In the genomic region with DNA sequence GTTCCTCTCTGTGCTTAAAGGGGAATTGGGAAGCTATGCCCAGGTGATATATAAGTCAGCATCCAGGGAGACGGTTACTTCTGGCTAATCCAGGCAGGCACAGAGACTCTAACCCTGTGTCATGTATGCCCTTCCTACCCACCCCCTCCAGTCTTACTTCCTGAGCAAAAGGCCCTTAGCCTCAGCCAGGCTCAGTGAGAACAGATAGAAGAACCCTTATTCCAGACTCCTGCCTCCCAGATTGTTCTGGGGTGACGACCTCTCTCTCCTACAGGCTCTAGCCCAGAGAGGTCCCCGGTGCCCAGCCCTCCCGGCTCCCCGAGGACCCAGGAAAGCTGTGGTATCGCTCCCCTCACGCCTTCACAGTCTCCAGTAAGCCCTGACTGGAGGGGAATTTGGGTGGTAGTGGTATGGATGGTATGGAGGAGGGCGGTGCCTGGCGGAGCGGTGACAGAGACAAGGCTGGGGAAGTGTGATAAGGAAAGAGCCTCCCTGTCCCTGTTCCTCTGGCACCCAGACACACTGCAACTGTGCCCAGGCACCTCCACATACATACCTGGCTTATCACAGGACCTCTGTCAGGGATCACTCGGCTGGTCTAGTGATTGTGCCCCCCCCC, we compare ENCODE assay signal across 10 mouse cellular contexts. TPM values are rescaled to one million over a fixed set of nuclear protein-coding genes. Genes with fewer than 3 reads are reported as not detected.
A peak's percentile ranks its signal among the peaks of the same experiment; 100 is the strongest.
DNase-seq lines count a peak whose midpoint lies in the region; ATAC-seq lines count a peak whose summit lies in the region.
"Had no signal": no experiment of that assay in that cellular context is flagged by ENCODE, and none has a peak within 500 bp of the region (broad histone marks: within the 10 kb centered on the region; RNA-seq: fewer than 3 reads in every experiment).

No protein-coding gene starts in this region.

- 72% methylated on average over 11 of the region's 11 CpGs for WGBS in embryonic facial prominence, embryonic 10.5 days
- WGBS in kidney, embryonic 15.5 days, result 72% methylated on average over 11 of the region's 11 CpGs
- 86% methylated on average over 11 of the region's 11 CpGs for WGBS in forebrain, embryonic 14.5 days

- H3K4me3 ChIP-seq in embryonic facial prominence, embryonic 10.5 days, result no peak overlapping the region
- no peak overlapping the region for H3K4me3 ChIP-seq in kidney, embryonic 15.5 days (replicated peaks)
- H3K4me3 ChIP-seq in forebrain, embryonic 14.5 days (ENCODE audit: low read depth, low read length), result no peak overlapping the region

- H3K27me3 ChIP-seq in embryonic facial prominence, embryonic 10.5 days (replicated peaks; ENCODE audit: low read depth, poor library complexity, severe bottlenecking), result no peaks in the 10 kb centered on the region
- H3K27me3 ChIP-seq in kidney, embryonic 15.5 days, result no peaks in the 10 kb centered on the region
- no peaks in the 10 kb centered on the region for H3K27me3 ChIP-seq in forebrain, embryonic 14.5 days (replicated peaks; ENCODE audit: control insufficient read depth, insufficient read depth, low read length)
- H3K27me3 ChIP-seq: Patski had no signal

- H3K27ac ChIP-seq in embryonic facial prominence, embryonic 10.5 days (replicated peaks), result peak overlapping the region; percentile 61
- H3K27ac ChIP-seq in kidney, embryonic 15.5 days, result peak overlapping the region; percentile 70; the same call in 1 of the 2 replicates
- no peak overlapping the region for H3K27ac ChIP-seq in forebrain, embryonic 14.5 days (ENCODE audit: low read depth, low read length)

- H3K4me2 ChIP-seq in kidney, embryonic 15.5 days, result no peak overlapping the region
- no peak overlapping the region for H3K4me2 ChIP-seq in forebrain, embryonic 14.5 days (ENCODE audit: low read length)

- peak; percentile 82 for ATAC-seq in kidney, embryonic 15.5 days (replicated peaks; ENCODE audit: low FRiP score)
- ATAC-seq in forebrain, embryonic 14.5 days, result no peak
- ATAC-seq: Patski had no signal

- no peak overlapping the region for H3K9ac ChIP-seq in kidney, embryonic 15.5 days
- H3K9ac ChIP-seq in forebrain, embryonic 14.5 days (ENCODE audit: low read length), result no peak overlapping the region

- peaks cover 39% of the 10 kb centered on the region for H3K4me1 ChIP-seq in embryonic facial prominence, embryonic 10.5 days
- peaks cover 34% of the 10 kb centered on the region for H3K4me1 ChIP-seq in kidney, embryonic 15.5 days
- no peaks in the 10 kb centered on the region for H3K4me1 ChIP-seq in forebrain, embryonic 14.5 days (ENCODE audit: control insufficient read depth, insufficient read depth, low read length)

- peaks cover 71% of the 10 kb centered on the region for H3K36me3 ChIP-seq in embryonic facial prominence, embryonic 10.5 days (replicated peaks)
- H3K36me3 ChIP-seq in kidney, embryonic 15.5 days, result peaks cover 64% of the 10 kb centered on the region
- no peaks in the 10 kb centered on the region for H3K36me3 ChIP-seq in forebrain, embryonic 14.5 days (ENCODE audit: control insufficient read depth, insufficient read depth, low read length)

- peak; percentile 0 to 5 for DNase-seq in layer of hippocampus, postnatal 10 days (ENCODE audit: low spot score in 2 of 2)
- DNase-seq in layer of hippocampus, adult 18-20 months (ENCODE audit: low spot score in 2 of 2), result no peak
- DNase-seq in embryonic facial prominence, embryonic 10.5 days (ENCODE audit: low spot score), result no peak
- DNase-seq in spleen, postnatal 10 days (ENCODE audit: low spot score in 2 of 2), result peak; percentile 70 to 81
- DNase-seq in retina, postnatal 1 day, result no peak
- no peak for DNase-seq in forebrain, embryonic 14.5 days (ENCODE audit: low spot score)
- DNase-seq in cerebellum, postnatal 25 days, result no peak

- no peaks in the 10 kb centered on the region for H3K9me3 ChIP-seq in embryonic facial prominence, embryonic 10.5 days
- H3K9me3 ChIP-seq in kidney, embryonic 15.5 days (replicated peaks), result no peaks in the 10 kb centered on the region
- no peaks in the 10 kb centered on the region for H3K9me3 ChIP-seq in forebrain, embryonic 14.5 days (replicated peaks; ENCODE audit: control insufficient read depth, low read length)

RNA-seq across cellular contexts. Expression of a gene that starts 2.3 kb away (rescaled TPM):
- total RNA-seq in layer of hippocampus, postnatal 10 days (2021), result not detected
- total RNA-seq in layer of hippocampus, adult 18-20 months (2021), result not detected
- polyA plus RNA-seq in embryonic facial prominence, embryonic 10.5 days (2016; fragmentation: Nextera tagmentation; extraction: Ambion mirVana), result not detected in 2 replicates
- not detected in 2 replicates for polyA plus RNA-seq in kidney, embryonic 15.5 days (2015; fragmentation: Nextera tagmentation; extraction: Ambion mirVana)
- polyA plus RNA-seq in forebrain, embryonic 14.5 days (2014; fragmentation: Nextera tagmentation; extraction: Ambion mirVana), result not detected in 2 replicates
- total RNA-seq: left cerebral cortex, adult 8-10 months had no signal
- polyA plus RNA-seq: Patski had no signal

RNA-seq across cellular contexts. Expression of a gene that starts 8.6 kb away (rescaled TPM):
- 10 to 100 TPM in 1 of 2 experiments, 1 to 10 TPM in 1; 9.3 to 10.9 TPM for total RNA-seq in layer of hippocampus, postnatal 10 days (2021)
- 1 to 10 TPM; 6.1 to 8.3 TPM for total RNA-seq in layer of hippocampus, adult 18-20 months (2021)
- polyA plus RNA-seq in embryonic facial prominence, embryonic 10.5 days (2016; fragmentation: Nextera tagmentation; extraction: Ambion mirVana), result 9.7 and 14.1 TPM in 2 replicates
- 20.3 and 21.3 TPM in 2 replicates for polyA plus RNA-seq in kidney, embryonic 15.5 days (2015; fragmentation: Nextera tagmentation; extraction: Ambion mirVana)
- 1.6 and 1.8 TPM in 2 replicates for polyA plus RNA-seq in forebrain, embryonic 14.5 days (2014; fragmentation: Nextera tagmentation; extraction: Ambion mirVana)

RNA-seq across cellular contexts. Expression of a gene that starts 24.3 kb away (rescaled TPM):
- 10 to 100 TPM; 64.4 to 70.0 TPM for total RNA-seq in layer of hippocampus, postnatal 10 days (2021)
- total RNA-seq in layer of hippocampus, adult 18-20 months (2021), result 10 to 100 TPM; 57.7 to 60.0 TPM
- polyA plus RNA-seq in embryonic facial prominence, embryonic 10.5 days (2016; fragmentation: Nextera tagmentation; extraction: Ambion mirVana), result 115 and 119 TPM in 2 replicates
- polyA plus RNA-seq in kidney, embryonic 15.5 days (2015; fragmentation: Nextera tagmentation; extraction: Ambion mirVana), result 82.9 and 91.1 TPM in 2 replicates
- polyA plus RNA-seq in forebrain, embryonic 14.5 days (2014; fragmentation: Nextera tagmentation; extraction: Ambion mirVana), result 110 and 112 TPM in 2 replicates

RNA-seq across cellular contexts. Expression of a gene that starts 44.2 kb away (rescaled TPM):
- 100 to 1,000 TPM; 106 to 108 TPM for total RNA-seq in layer of hippocampus, postnatal 10 days (2021)
- 10 to 100 TPM; 70.4 to 73.5 TPM for total RNA-seq in layer of hippocampus, adult 18-20 months (2021)
- 7.4 and 7.6 TPM in 2 replicates for polyA plus RNA-seq in embryonic facial prominence, embryonic 10.5 days (2016; fragmentation: Nextera tagmentation; extraction: Ambion mirVana)
- polyA plus RNA-seq in kidney, embryonic 15.5 days (2015; fragmentation: Nextera tagmentation; extraction: Ambion mirVana), result 10.6 and 10.8 TPM in 2 replicates
- polyA plus RNA-seq in forebrain, embryonic 14.5 days (2014; fragmentation: Nextera tagmentation; extraction: Ambion mirVana), result 9.3 and 9.7 TPM in 2 replicates

RNA-seq across cellular contexts. Expression of a gene that starts 49.1 kb away (rescaled TPM):
- under 1 TPM; 0.50 to 0.51 TPM for total RNA-seq in layer of hippocampus, postnatal 10 days (2021)
- under 1 TPM; 0.36 to 0.47 TPM for total RNA-seq in layer of hippocampus, adult 18-20 months (2021)
- 0.06 and 0.16 TPM in 2 replicates for polyA plus RNA-seq in embryonic facial prominence, embryonic 10.5 days (2016; fragmentation: Nextera tagmentation; extraction: Ambion mirVana)
- polyA plus RNA-seq in kidney, embryonic 15.5 days (2015; fragmentation: Nextera tagmentation; extraction: Ambion mirVana), result 0.35 and 0.49 TPM in 2 replicates
- 0.10 and 0.25 TPM in 2 replicates for polyA plus RNA-seq in forebrain, embryonic 14.5 days (2014; fragmentation: Nextera tagmentation; extraction: Ambion mirVana)

Comparison
In these comparisons a context has a peak if more than half of its experiments do, and no peak if none do; other contexts are left out.
1. DNase-seq: peak in layer of hippocampus, postnatal 10 days (2 of 2) and spleen, postnatal 10 days (2 of 2); none in layer of hippocampus, adult 18-20 months (0 of 2), embryonic facial prominence, embryonic 10.5 days (single experiment), retina, postnatal 1 day (single experiment), forebrain, embryonic 14.5 days (single experiment) and cerebellum, postnatal 25 days (0 of 2).